Mouse (Mus musculus): ENCODE measurements around the gene Taf1. TPM values are rescaled to one million over a fixed set of nuclear protein-coding genes. Genes with fewer than 3 reads are reported as not detected.

Taf1 gene
- polyA plus RNA-seq, 1 experiment from 2014 or later = 14.9 TPM

Other genes starting within 250 kb of the Taf1 start
- 4.8 and 5.3 TPM in 2 replicates for gene Nlgn3, start 233.6 kb upstream of the Taf1 start, polyA plus RNA-seq (2015; fragmentation: Nextera tagmentation; extraction: Ambion mirVana)
- gene Gjb1, start 156.4 kb upstream of the Taf1 start, polyA plus RNA-seq (2015; fragmentation: Nextera tagmentation; extraction: Ambion mirVana) = 20.0 and 21.4 TPM in 2 replicates
- gene Zmym3, start 111.9 kb upstream of the Taf1 start, polyA plus RNA-seq (2015; fragmentation: Nextera tagmentation; extraction: Ambion mirVana) = 26.8 and 27.7 TPM in 2 replicates
- 464 and 466 TPM in 2 replicates for gene Nono, start 103.4 kb upstream of the Taf1 start, polyA plus RNA-seq (2015; fragmentation: Nextera tagmentation; extraction: Ambion mirVana)
- gene Itgb1bp2, start 83.6 kb upstream of the Taf1 start, polyA plus RNA-seq (2015; fragmentation: Nextera tagmentation; extraction: Ambion mirVana) = 7.6 and 11.9 TPM in 2 replicates
- 155 and 157 TPM in 2 replicates for gene Ogt, start 107.3 kb downstream of the Taf1 start, polyA plus RNA-seq (2015; fragmentation: Nextera tagmentation; extraction: Ambion mirVana)
- 0.14 and 0.24 TPM in 2 replicates for gene Cxcr3, start 201.5 kb downstream of the Taf1 start, polyA plus RNA-seq (2015; fragmentation: Nextera tagmentation; extraction: Ambion mirVana)